Mouse (Mus musculus) spleen, adult 2 months (tissue): ENCODE measurements around the gene AC129217.1.
A peak's percentile ranks its signal among the peaks of the same experiment; 100 is the strongest.

ENCODE experiments used
- CTCF ChIP-seq: fragments of 200-500 bp; IDR thresholded peaks from 2 replicates; pipeline ENCODE4 v1.5.1; 2011; ENCODE audit warnings: mild to moderate bottlenecking, inconsistent platforms; ENCODE audit not compliant: insufficient read depth, insufficient read length, insufficient replicate concordance; ENCODE audit errors: extremely low read depth
- POLR2A ChIP-seq: fragments of 200-500 bp; IDR thresholded peaks from 2 replicates; pipeline ENCODE4 v1.6.1; 2011; ENCODE audit warnings: low read depth, low read length, inconsistent platforms

- TF ChIP-seq CTCF (no peak), POLR2A (peak; percentile 72)
These were observed 59.2 kb downstream of the AC129217.1 start, which contains the start of the genes 1810009A15Rik and Gm49416 for GRCm38 (mm10) chr19:8888511-8889385.
